Mouse (Mus musculus): ENCODE data around the gene Rhoj. TPM values are rescaled to one million over a fixed set of nuclear protein-coding genes. Genes with fewer than 3 reads are reported as not detected.

Gene Rhoj
- total and polyA plus RNA-seq, 3 experiments, result not detected

DNA sequence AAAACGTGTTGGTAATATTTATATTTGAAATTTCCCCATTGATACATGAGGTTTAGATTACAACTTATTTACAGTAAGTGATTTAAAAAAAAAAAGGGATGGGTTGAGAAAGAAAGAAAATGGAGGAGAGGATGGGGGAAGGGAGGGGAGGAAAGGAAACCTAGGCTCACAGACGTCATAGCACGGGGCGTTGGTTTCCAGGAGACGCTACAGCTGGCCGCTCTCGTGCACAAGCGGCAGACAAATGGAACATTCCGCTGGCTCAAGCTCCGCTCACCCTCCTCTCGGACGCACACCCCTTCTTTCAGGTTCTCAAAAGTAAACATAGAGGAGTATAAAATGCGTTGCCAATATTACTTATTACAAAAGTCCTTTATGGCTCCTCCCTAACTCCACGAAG, 141.9 kb downstream of the Rhoj start:
- Histone ChIP-seq H3K9me3 (replicated peaks; ENCODE audit: low read length) (no peaks in the 10 kb centered on the region), H3K27me3 (replicated peaks) (no peaks in the 10 kb centered on the region), H3K27ac (ENCODE audit: insufficient read depth, low read depth) (no peak overlapping the region), H3K9ac (ENCODE audit: insufficient read depth, low read depth) (no peak overlapping the region), H3K36me3 (replicated peaks in 1 of 2; ENCODE audit: control insufficient read depth in 1 of 2, insufficient read depth in 1 of 2, low read length in 1 of 2) (peaks cover 15 to 33% of the 10 kb centered on the region in 2 experiments), H3K79me2 (replicated peaks; ENCODE audit: control insufficient read depth, extremely low read depth, insufficient read depth, poor library complexity, severe bottlenecking) (no peaks in the 10 kb centered on the region), H3K4me1 (ENCODE audit: control insufficient read depth in 1 of 2, insufficient read depth in 2 of 2) (peaks cover 2 to 18% of the 10 kb centered on the region in 2 experiments; a peak in 2 of 4 replicates), H3K4me3 (replicated peaks in 1 of 3; ENCODE audit: low read depth in 2 of 3, low read length in 2 of 3, poor library complexity in 1 of 3) (no peak overlapping the region), H3K4me2 (ENCODE audit: insufficient read depth, low read depth, poor library complexity, severe bottlenecking) (no peak overlapping the region)
- dilution Hi-C loops (cut with MboI; ENCODE audit: extremely low pct_ligation_motif_present, extremely low pct_unique_long_range_greater_than_20kb, low sequenced_read_pairs), result no loop called here
- DNase-seq (ENCODE audit: extremely low read depth), result peak; percentile 39
- TF ChIP-seq MAZ (IDR thresholded peaks at IDR 0.05; ENCODE audit: low read depth, low read length) (no peak), CHD2 (IDR thresholded peaks at IDR 0.05; ENCODE audit: low read length) (no peak), USF1 (IDR thresholded peaks at IDR 0.05; ENCODE audit: low read depth, low read length) (no peak), PAX5 (IDR thresholded peaks at IDR 0.05; ENCODE audit: low read length) (no peak), BHLHE40 (IDR thresholded peaks at IDR 0.05; ENCODE audit: low read depth, low read length) (peak; percentile 94), ELF1 (IDR thresholded peaks at IDR 0.05; ENCODE audit: low read depth, low read length) (no peak), ETS1 (conservative IDR thresholded peaks at IDR 0.05; ENCODE audit: low read depth, low read length) (peak; percentile 78)
- in situ Hi-C loops (cut with MboI; ENCODE audit: low pct_ligation_motif_present, low pct_unique_long_range_greater_than_20kb, low sequenced_read_pairs), result no loop called here

DNA sequence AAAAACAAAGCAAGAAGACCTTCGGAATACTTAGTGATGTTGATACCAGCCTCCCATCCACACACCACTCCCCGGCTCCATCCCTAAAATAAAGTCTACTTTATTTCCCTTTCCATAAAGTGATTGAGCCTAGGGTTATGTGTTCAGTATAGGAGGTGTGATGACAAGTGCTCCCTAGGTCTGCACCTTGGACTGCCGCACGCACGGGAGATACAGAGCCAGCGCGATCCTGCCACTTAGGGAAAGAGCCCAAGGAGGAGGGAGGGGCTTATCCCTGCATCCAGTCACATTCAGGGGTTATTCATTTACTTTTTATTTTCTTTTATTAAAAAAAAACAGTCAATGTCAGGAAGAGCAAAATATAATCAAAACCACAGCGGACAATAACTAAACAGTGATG, 142.5 kb downstream of the Rhoj start:
- dilution Hi-C loops (cut with MboI; ENCODE audit: extremely low pct_ligation_motif_present, extremely low pct_unique_long_range_greater_than_20kb, low sequenced_read_pairs), result no loop called here

More for the DNA sequence above, 142.5 kb downstream of the Rhoj start:
- Histone ChIP-seq H3K27me3 (replicated peaks) (no peaks in the 10 kb centered on the region), H3K36me3 (replicated peaks in 1 of 2; ENCODE audit: control insufficient read depth in 1 of 2, insufficient read depth in 1 of 2, low read length in 1 of 2) (peaks cover 15 to 33% of the 10 kb centered on the region in 2 experiments), H3K4me3 (replicated peaks in 1 of 3; ENCODE audit: low read depth in 2 of 3, low read length in 2 of 3, poor library complexity in 1 of 3) (no peak overlapping the region), H3K4me2 (ENCODE audit: insufficient read depth, low read depth, poor library complexity, severe bottlenecking) (no peak overlapping the region), H3K9me3 (replicated peaks; ENCODE audit: low read length) (no peaks in the 10 kb centered on the region), H3K79me2 (replicated peaks; ENCODE audit: control insufficient read depth, extremely low read depth, insufficient read depth, poor library complexity, severe bottlenecking) (no peaks in the 10 kb centered on the region), H3K4me1 (ENCODE audit: control insufficient read depth in 1 of 2, insufficient read depth in 2 of 2) (peaks cover 2 to 18% of the 10 kb centered on the region in 2 experiments; a peak in 2 of 4 replicates), H3K27ac (ENCODE audit: insufficient read depth, low read depth) (no peak overlapping the region), H3K9ac (ENCODE audit: insufficient read depth, low read depth) (no peak overlapping the region)
- DNase-seq (ENCODE audit: extremely low read depth), result no peak
- TF ChIP-seq MYC (IDR thresholded peaks at IDR 0.05; ENCODE audit: low read depth, low read length) (no peak), POLR2AphosphoS2 (IDR thresholded peaks at IDR 0.05; ENCODE audit: low read depth, low read length) (no peak), PAX5 (IDR thresholded peaks at IDR 0.05; ENCODE audit: low read length) (no peak), KAT2A (IDR thresholded peaks at IDR 0.05; ENCODE audit: insufficient replicate concordance, low read length) (no peak), NELFE (IDR thresholded peaks at IDR 0.05; ENCODE audit: low read depth, low read length) (no peak), JUN (IDR thresholded peaks at IDR 0.05; ENCODE audit: insufficient read depth, low read depth, low read length) (no peak), MAZ (IDR thresholded peaks at IDR 0.05; ENCODE audit: low read depth, low read length) (no peak), HCFC1 (IDR thresholded peaks at IDR 0.05; ENCODE audit: low read depth, low read length) (no peak), USF1 (IDR thresholded peaks at IDR 0.05; ENCODE audit: low read depth, low read length) (no peak), MXI1 (IDR thresholded peaks at IDR 0.05; ENCODE audit: low read depth, low read length) (no peak), NRF1 (IDR thresholded peaks at IDR 0.05; ENCODE audit: low read depth, low read length) (no peak), CHD1 (IDR thresholded peaks at IDR 0.05; ENCODE audit: low read depth, low read length) (no peak), CTCF (conservative IDR thresholded peaks at IDR 0.05 in 1 of 2, IDR thresholded peaks at IDR 0.05 in 1 of 2; ENCODE audit: low read depth in 2 of 2, low read length in 2 of 2) (no peak), CHD2 (IDR thresholded peaks at IDR 0.05; ENCODE audit: low read length) (no peak), ZMIZ1 (IDR thresholded peaks at IDR 0.05; ENCODE audit: low read depth, low read length) (no peak)
- in situ Hi-C loops (cut with MboI; ENCODE audit: low pct_ligation_motif_present, low pct_unique_long_range_greater_than_20kb, low sequenced_read_pairs), result no loop called here

Other genes starting within 250 kb of the Rhoj start
- 0.04 and 0.08 TPM in 2 replicates for gene Kcnh5, start 131.0 kb upstream of the Rhoj start, total RNA-seq (2012; rRNA removed)
- gene Kcnh5, start 131.0 kb upstream of the Rhoj start, total RNA-seq (2014; rRNA removed), result not detected in 2 replicates
- not detected in 2 replicates for gene Kcnh5, start 131.0 kb upstream of the Rhoj start, polyA plus RNA-seq (2012; ENCODE audit: insufficient read length, low read depth)
- gene Gphb5, start 108.5 kb downstream of the Rhoj start, total RNA-seq (2012; rRNA removed), result not detected in 2 replicates
- gene Gphb5, start 108.5 kb downstream of the Rhoj start, total RNA-seq (2014; rRNA removed), result not detected in 2 replicates
- gene Gphb5, start 108.5 kb downstream of the Rhoj start, polyA plus RNA-seq (2012; ENCODE audit: insufficient read length, low read depth), result not detected in 2 replicates